Comparison of ENCODE assay signal across 23 mouse cellular contexts in the genomic region with DNA sequence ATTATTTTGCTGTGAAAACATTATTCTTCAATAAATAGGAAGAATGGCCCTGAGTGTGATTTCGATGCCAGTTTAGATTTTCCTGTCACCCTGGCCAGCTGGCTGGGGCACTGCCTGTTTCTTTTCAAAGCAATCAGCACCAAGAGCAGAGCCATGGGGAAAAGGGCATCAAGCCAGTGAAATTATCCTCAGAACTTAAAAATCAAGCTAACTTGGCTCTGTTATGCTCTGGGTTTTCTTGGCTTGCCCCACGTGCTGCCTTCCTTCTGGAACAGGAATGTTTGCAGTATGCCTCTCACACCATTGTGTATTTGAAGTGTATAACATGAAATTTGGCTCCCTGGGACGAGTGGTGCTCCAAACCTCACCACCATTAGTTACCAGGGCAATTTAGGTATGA.
DNase-seq lines count a peak whose midpoint lies in the region; ATAC-seq and TF ChIP-seq lines count a peak whose summit lies in the region.
"Had no signal": no experiment of that assay in that cellular context is flagged by ENCODE, and none has a peak within 500 bp of the region (broad histone marks: within the 10 kb centered on the region; RNA-seq: fewer than 3 reads in every experiment).

No protein-coding gene starts in this region.

- no peak overlapping the region for H3K4me3 ChIP-seq in forebrain, embryonic 14.5 days (ENCODE audit: low read depth, low read length)
- H3K4me3 ChIP-seq in forebrain, embryonic 11.5 days (ENCODE audit: low read depth, low read length): no peak overlapping the region
- no peak overlapping the region for H3K4me3 ChIP-seq in hindbrain, postnatal 0 days (ENCODE audit: low read length)
- no peak overlapping the region for H3K4me3 ChIP-seq in hindbrain, embryonic 14.5 days (replicated peaks; ENCODE audit: low read length)
- H3K4me3 ChIP-seq: embryonic facial prominence, embryonic 12.5 days; heart, embryonic 10.5 days; hindbrain, embryonic 12.5 days; intestine, embryonic 15.5 days had no signal

- peak; percentile 6 for DNase-seq in adrenal gland, postnatal 10 days
- DNase-seq in adrenal gland, adult 8-10 months: no peak
- peak; percentile 66 for DNase-seq in forebrain, embryonic 14.5 days (ENCODE audit: low spot score)
- DNase-seq in forebrain, embryonic 11.5 days (ENCODE audit: low spot score): no peak
- DNase-seq in hindbrain, postnatal 0 days (ENCODE audit: low spot score): peak; percentile 4
- no peak for DNase-seq in hindbrain, embryonic 14.5 days (ENCODE audit: low spot score)
- peak; percentile 2 for DNase-seq in right cerebral cortex, postnatal 4 days
- no peak for DNase-seq in right cerebral cortex, postnatal 36 days (ENCODE audit: low spot score in 2 of 2)
- DNase-seq: adrenal gland, postnatal 14 days; B cell, adult 2 months; cerebellum, adult 18-20 months; cerebellum, adult 9-11 months; embryo, embryonic 11 days; gastrocnemius, postnatal 10 days; heart, adult 18-20 months; heart, postnatal 4 days; kidney, adult 18-20 months had no signal

- H3K27me3 ChIP-seq in forebrain, embryonic 14.5 days (replicated peaks; ENCODE audit: control insufficient read depth, insufficient read depth, low read length): no peaks in the 10 kb centered on the region
- H3K27me3 ChIP-seq in forebrain, embryonic 11.5 days (ENCODE audit: control insufficient read depth, insufficient read depth, low read length): no peaks in the 10 kb centered on the region
- H3K27me3 ChIP-seq in hindbrain, postnatal 0 days (ENCODE audit: insufficient read depth, low read length): no peaks in the 10 kb centered on the region
- H3K27me3 ChIP-seq in hindbrain, embryonic 14.5 days (ENCODE audit: control insufficient read depth, insufficient read depth, low read length): no peaks in the 10 kb centered on the region
- H3K27me3 ChIP-seq: embryonic facial prominence, embryonic 12.5 days; hindbrain, embryonic 12.5 days; intestine, embryonic 15.5 days had no signal

- H3K9me3 ChIP-seq in forebrain, embryonic 14.5 days (replicated peaks; ENCODE audit: control insufficient read depth, low read length): no peaks in the 10 kb centered on the region
- no peaks in the 10 kb centered on the region for H3K9me3 ChIP-seq in forebrain, embryonic 11.5 days (ENCODE audit: control insufficient read depth, low read length)
- no peaks in the 10 kb centered on the region for H3K9me3 ChIP-seq in hindbrain, postnatal 0 days (ENCODE audit: low read length)
- H3K9me3 ChIP-seq in hindbrain, embryonic 14.5 days (ENCODE audit: control insufficient read depth, low read length): no peaks in the 10 kb centered on the region
- H3K9me3 ChIP-seq: embryonic facial prominence, embryonic 12.5 days; G1E; heart, embryonic 10.5 days; hindbrain, embryonic 12.5 days; intestine, embryonic 15.5 days had no signal

- H3K36me3 ChIP-seq in forebrain, embryonic 14.5 days (ENCODE audit: control insufficient read depth, insufficient read depth, low read length): no peaks in the 10 kb centered on the region
- H3K36me3 ChIP-seq in forebrain, embryonic 11.5 days (ENCODE audit: control insufficient read depth, insufficient read depth, low read length): no peaks in the 10 kb centered on the region
- H3K36me3 ChIP-seq in hindbrain, postnatal 0 days (ENCODE audit: insufficient read depth, low read length): no peaks in the 10 kb centered on the region
- no peaks in the 10 kb centered on the region for H3K36me3 ChIP-seq in hindbrain, embryonic 14.5 days (replicated peaks; ENCODE audit: control insufficient read depth, insufficient read depth)
- H3K36me3 ChIP-seq: embryonic facial prominence, embryonic 12.5 days; G1E; heart, embryonic 10.5 days; hindbrain, embryonic 12.5 days; intestine, embryonic 15.5 days had no signal

- ATAC-seq in forebrain, embryonic 14.5 days: no peak; the same call in 1 of the 2 replicates
- ATAC-seq in forebrain, embryonic 11.5 days (replicated peaks; ENCODE audit: low FRiP score): no peak
- ATAC-seq in hindbrain, postnatal 0 days: no peak
- ATAC-seq in hindbrain, embryonic 14.5 days (ENCODE audit: low FRiP score): no peak
- ATAC-seq: CD4-positive, CD25-positive, alpha-beta regulatory T cell, adult 4 months; intestine, embryonic 15.5 days had no signal

- no peak overlapping the region for H3K4me2 ChIP-seq in forebrain, embryonic 14.5 days (ENCODE audit: low read length)
- H3K4me2 ChIP-seq in forebrain, embryonic 11.5 days (ENCODE audit: low read depth, low read length, severe bottlenecking): no peak overlapping the region
- no peak overlapping the region for H3K4me2 ChIP-seq in hindbrain, postnatal 0 days (ENCODE audit: low read depth, low read length)
- H3K4me2 ChIP-seq in hindbrain, embryonic 14.5 days (replicated peaks): no peak overlapping the region
- H3K4me2 ChIP-seq: embryonic facial prominence, embryonic 12.5 days; hindbrain, embryonic 12.5 days; intestine, embryonic 15.5 days had no signal

- WGBS in forebrain, embryonic 14.5 days: 54% methylated on average over 3 of the region's 3 CpGs
- 63% methylated on average over 3 of the region's 3 CpGs for WGBS in forebrain, embryonic 11.5 days
- 40% methylated on average over 3 of the region's 3 CpGs for WGBS in hindbrain, postnatal 0 days
- 59% methylated on average over 3 of the region's 3 CpGs for WGBS in hindbrain, embryonic 14.5 days

- H3K4me1 ChIP-seq in forebrain, embryonic 14.5 days (ENCODE audit: control insufficient read depth, insufficient read depth, low read length): no peaks in the 10 kb centered on the region
- H3K4me1 ChIP-seq in forebrain, embryonic 11.5 days (replicated peaks; ENCODE audit: control insufficient read depth, insufficient read depth, low read length): no peaks in the 10 kb centered on the region
- H3K4me1 ChIP-seq in hindbrain, postnatal 0 days (ENCODE audit: insufficient read depth, low read length): no peaks in the 10 kb centered on the region
- no peaks in the 10 kb centered on the region for H3K4me1 ChIP-seq in hindbrain, embryonic 14.5 days (replicated peaks; ENCODE audit: control insufficient read depth, insufficient read depth, low read length)
- H3K4me1 ChIP-seq: embryonic facial prominence, embryonic 12.5 days; heart, embryonic 10.5 days; hindbrain, embryonic 12.5 days; intestine, embryonic 15.5 days had no signal

- H3K27ac ChIP-seq in forebrain, embryonic 14.5 days (ENCODE audit: low read depth, low read length): no peak overlapping the region
- H3K27ac ChIP-seq in forebrain, embryonic 11.5 days (ENCODE audit: low read depth, low read length): no peak overlapping the region
- no peak overlapping the region for H3K27ac ChIP-seq in hindbrain, postnatal 0 days
- H3K27ac ChIP-seq in hindbrain, embryonic 14.5 days: no peak overlapping the region
- H3K27ac ChIP-seq: embryonic facial prominence, embryonic 12.5 days; heart, embryonic 10.5 days; hindbrain, embryonic 12.5 days; intestine, embryonic 15.5 days had no signal

- H3K9ac ChIP-seq in forebrain, embryonic 14.5 days (ENCODE audit: low read length): no peak overlapping the region
- no peak overlapping the region for H3K9ac ChIP-seq in forebrain, embryonic 11.5 days (ENCODE audit: low read length)
- no peak overlapping the region for H3K9ac ChIP-seq in hindbrain, postnatal 0 days (replicated peaks; ENCODE audit: low read length)
- no peak overlapping the region for H3K9ac ChIP-seq in hindbrain, embryonic 14.5 days
- H3K9ac ChIP-seq: embryonic facial prominence, embryonic 12.5 days; hindbrain, embryonic 12.5 days; intestine, embryonic 15.5 days had no signal

- no peak for TF ChIP-seq CTCF in hindbrain, postnatal 0 days (IDR thresholded peaks at IDR 0.05; ENCODE audit: low read depth)

Comparison
In these comparisons a context has a peak if more than half of its experiments do, and no peak if none do; other contexts are left out.
1. DNase-seq: peak in adrenal gland, postnatal 10 days (single experiment), forebrain, embryonic 14.5 days (single experiment), hindbrain, postnatal 0 days (single experiment) and right cerebral cortex, postnatal 4 days (single experiment); none in adrenal gland, adult 8-10 months (single experiment), forebrain, embryonic 11.5 days (single experiment), hindbrain, embryonic 14.5 days (single experiment) and right cerebral cortex, postnatal 36 days (0 of 2).